16 mouse cellular contexts compared by ENCODE assay signal in genomic region chr6:72888655-72889054, GRCm38 (mm10).
"Had no signal": no experiment of that assay in that cellular context is flagged by ENCODE, and none has a peak within 500 bp of the region (broad histone marks: within the 10 kb centered on the region; RNA-seq: fewer than 3 reads in every experiment).

No protein-coding gene starts in this region.

- H3K27me3 ChIP-seq: kidney, embryonic 15.5 days; limb, embryonic 15.5 days; liver, embryonic 13.5 days; lung, embryonic 15.5 days; megakaryocyte, embryonic 14.5 days; midbrain, embryonic 12.5 days had no signal

- H3K9me3 ChIP-seq: kidney, embryonic 15.5 days; limb, embryonic 15.5 days; liver, embryonic 13.5 days; lung, embryonic 15.5 days; megakaryocyte, embryonic 14.5 days; midbrain, embryonic 12.5 days had no signal

- H3K4me3 ChIP-seq: kidney, embryonic 15.5 days; limb, embryonic 15.5 days; liver, embryonic 13.5 days; lung, embryonic 15.5 days; megakaryocyte, embryonic 14.5 days; midbrain, embryonic 12.5 days had no signal

- ATAC-seq: liver, postnatal 0 days; midbrain, embryonic 16.5 days had no signal

- H3K27ac ChIP-seq: kidney, embryonic 15.5 days; limb, embryonic 15.5 days; liver, embryonic 13.5 days; lung, embryonic 15.5 days; macrophage; midbrain, embryonic 12.5 days had no signal

- H3K36me3 ChIP-seq: limb, embryonic 15.5 days; lung, embryonic 15.5 days had no signal

- H3K9ac ChIP-seq: kidney, embryonic 15.5 days; limb, embryonic 15.5 days; liver, embryonic 13.5 days; liver, postnatal 0 days; lung, embryonic 15.5 days; midbrain, embryonic 12.5 days had no signal

- DNase-seq: kidney, adult 2 months; kidney, postnatal 14 days; layer of hippocampus, postnatal 36 days; liver, embryonic 13.5 days; liver, postnatal 0 days; lung, postnatal 14 days; right cerebral cortex, postnatal 25 days; thymus, adult 18-20 months; thymus, postnatal 25 days had no signal

- H3K4me2 ChIP-seq: kidney, embryonic 15.5 days; limb, embryonic 15.5 days; liver, embryonic 13.5 days; lung, embryonic 15.5 days; midbrain, embryonic 12.5 days had no signal
